Comparison of ENCODE assay signal across 38 mouse cellular contexts in the genomic region with DNA sequence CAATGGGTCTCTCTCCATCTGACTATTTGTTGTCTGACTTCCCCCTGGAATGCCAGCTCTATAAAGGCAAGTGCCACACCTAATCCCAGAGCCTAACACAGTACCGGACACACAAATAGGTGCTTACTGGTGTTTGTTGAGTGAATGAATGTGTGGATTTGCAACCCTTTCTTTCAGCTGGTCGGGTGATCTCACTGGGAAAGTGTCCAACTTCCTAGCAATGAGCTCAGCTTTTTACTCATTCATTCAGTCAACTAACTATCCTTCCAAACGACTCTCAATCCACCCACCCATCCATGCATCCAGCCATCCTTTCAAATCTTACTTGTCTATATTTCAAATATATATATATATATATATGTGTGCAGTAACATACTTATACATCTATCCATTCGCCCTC. TPM values are rescaled to one million over a fixed set of nuclear protein-coding genes. Genes with fewer than 3 reads are reported as not detected.
A peak's percentile ranks its signal among the peaks of the same experiment; 100 is the strongest.
DNase-seq lines count a peak whose midpoint lies in the region; ATAC-seq and TF ChIP-seq lines count a peak whose summit lies in the region.
"Had no signal": no experiment of that assay in that cellular context is flagged by ENCODE, and none has a peak within 500 bp of the region (broad histone marks: within the 10 kb centered on the region; RNA-seq: fewer than 3 reads in every experiment).

No protein-coding gene starts in this region.

- in situ Hi-C loops in Patski (cut with MboI; ENCODE audit: low pct_unique_long_range_greater_than_20kb), result no loop called here

- WGBS in forebrain, postnatal 0 days, result 34% methylated on average over 4 of the region's 4 CpGs

- H3K4me2 ChIP-seq in forebrain, postnatal 0 days (ENCODE audit: low read depth), result no peak overlapping the region
- H3K4me2 ChIP-seq: embryonic facial prominence, embryonic 12.5 days; heart, embryonic 12.5 days; intestine, embryonic 15.5 days; limb, embryonic 15.5 days had no signal

- peak overlapping the region; percentile 77 for H3K27ac ChIP-seq in layer of hippocampus, adult 2 months
- H3K27ac ChIP-seq in forebrain, postnatal 0 days (ENCODE audit: low read depth, low read length), result peak overlapping the region; percentile 0; the same call in 1 of the 2 replicates
- H3K27ac ChIP-seq: embryonic facial prominence, embryonic 12.5 days; heart, adult 2 months; hindbrain, embryonic 10.5 days; hindbrain, postnatal 0 days; intestine, embryonic 15.5 days; limb, embryonic 10.5 days; limb, embryonic 15.5 days; liver, embryonic 14.5 days; macrophage; stomach, postnatal 0 days had no signal

- DNase-seq in layer of hippocampus, adult 2 months (ENCODE audit: low spot score in 2 of 2), result no peak
- DNase-seq in layer of hippocampus, postnatal 10 days (ENCODE audit: low spot score in 2 of 2), result no peak
- DNase-seq in Muller cell, postnatal 12 days (ENCODE audit: inconsistent ontology term), result peak; percentile 3
- no peak for DNase-seq in Patski (ENCODE audit: low read depth, low spot score)
- no peak for DNase-seq in forebrain, postnatal 0 days
- DNase-seq in heart, postnatal 10 days, result no peak
- no peak for DNase-seq in right cerebral cortex, postnatal 36 days (ENCODE audit: low spot score in 2 of 2)
- DNase-seq: adrenal gland, adult 2 months; cerebellum, adult 11-12 months; cerebellum, adult 9-11 months; embryo, embryonic 11 days; heart, adult 2 months; kidney, postnatal 36 days; layer of hippocampus, postnatal 36 days; lung, adult 2 months; lung, postnatal 10 days; retina, postnatal 1 day; right cerebral cortex, postnatal 14 days; spleen, adult 18-20 months; thymus, adult 18-20 months; thymus, postnatal 25 days had no signal

- no peak overlapping the region for H3K4me3 ChIP-seq in layer of hippocampus, adult 2 months
- no peak overlapping the region for H3K4me3 ChIP-seq in forebrain, postnatal 0 days (ENCODE audit: low read depth, low read length)
- H3K4me3 ChIP-seq: embryonic facial prominence, embryonic 12.5 days; heart, adult 2 months; heart, embryonic 12.5 days; hindbrain, embryonic 10.5 days; intestine, embryonic 15.5 days; limb, embryonic 10.5 days; limb, embryonic 15.5 days; myocyte had no signal

- POLR2A ChIA-PET in Patski (lab: Charles Lee), result interaction anchor here (1.9 kb wide), 1 partner anchor 31 kb away, joined by 6 read pairs; a partner anchor contains a TSS

- peak; percentile 7 for ATAC-seq in Patski
- ATAC-seq in forebrain, postnatal 0 days, result no peak
- ATAC-seq: hindbrain, postnatal 0 days; intestine, embryonic 15.5 days had no signal

- H3K27me3 ChIP-seq in Patski, result no peaks in the 10 kb centered on the region
- no peaks in the 10 kb centered on the region for H3K27me3 ChIP-seq in forebrain, postnatal 0 days (ENCODE audit: insufficient read depth, low read length)
- H3K27me3 ChIP-seq: intestine, embryonic 15.5 days; limb, embryonic 15.5 days had no signal

- H3K9me3 ChIP-seq in forebrain, postnatal 0 days (ENCODE audit: low read length), result no peaks in the 10 kb centered on the region
- H3K9me3 ChIP-seq: embryonic facial prominence, embryonic 12.5 days; heart, embryonic 12.5 days; hindbrain, embryonic 10.5 days; intestine, embryonic 15.5 days; limb, embryonic 10.5 days; limb, embryonic 15.5 days had no signal

- H3K9ac ChIP-seq in forebrain, postnatal 0 days, result no peak overlapping the region
- H3K9ac ChIP-seq: embryonic facial prominence, embryonic 12.5 days; heart, embryonic 12.5 days; intestine, embryonic 15.5 days; limb, embryonic 15.5 days; liver, embryonic 14.5 days had no signal

- no peak for TF ChIP-seq CTCF in layer of hippocampus, adult 2 months (conservative IDR thresholded peaks at IDR 0.05)
- no peak for TF ChIP-seq CTCF in Patski (IDR thresholded peaks at IDR 0.05)
- TF ChIP-seq CTCF in forebrain, postnatal 0 days (IDR thresholded peaks at IDR 0.05; ENCODE audit: low read depth), result no peak

- intact Hi-C loops in heart, postnatal 10 days (cut with DNase I), result no loop called here

- no peaks in the 10 kb centered on the region for H3K4me1 ChIP-seq in forebrain, postnatal 0 days (ENCODE audit: insufficient read depth)
- H3K4me1 ChIP-seq: embryonic facial prominence, embryonic 12.5 days; hindbrain, embryonic 10.5 days; intestine, embryonic 15.5 days; limb, embryonic 10.5 days; limb, embryonic 15.5 days had no signal

- CTCF ChIA-PET in Patski (lab: Charles Lee), result interaction anchor here (0.6 to 1.2 kb wide), 2 partner anchors 16 to 22 kb away, joined by 3 read pairs; no protein-coding TSS in a partner anchor

- no peaks in the 10 kb centered on the region for H3K36me3 ChIP-seq in forebrain, postnatal 0 days (ENCODE audit: insufficient read depth)
- H3K36me3 ChIP-seq: embryonic facial prominence, embryonic 12.5 days; heart, embryonic 12.5 days; intestine, embryonic 15.5 days; limb, embryonic 10.5 days; limb, embryonic 15.5 days had no signal

RNA-seq across cellular contexts. Expression of a gene that starts 31.3 kb away (rescaled TPM):
- total RNA-seq in layer of hippocampus, adult 2 months (2021), result 10 to 100 TPM; 18.0 to 25.3 TPM
- total RNA-seq in layer of hippocampus, postnatal 10 days (2021), result 10 to 100 TPM; 23.5 to 39.2 TPM
- polyA plus RNA-seq in Patski (2021), result 10.4 TPM
- 18.7 and 20.5 TPM in 2 replicates for total RNA-seq in forebrain, postnatal 0 days (2014; rRNA removed)
- polyA plus RNA-seq in forebrain, postnatal 0 days (2015; fragmentation: Nextera tagmentation; extraction: Ambion mirVana), result 13.6 and 14.1 TPM in 2 replicates
- total RNA-seq in heart, postnatal 10 days (2021), result under 1 TPM in 1 of 2 experiments, not detected in 1; 0.45 TPM
- total RNA-seq: adrenal gland, adult 2 months; CH12.LX; gastrocnemius, adult 8-10 months; gastrocnemius, postnatal 4 days; heart, adult 2 months; megakaryocyte-erythroid progenitor cell, adult 5-6 weeks had no signal
- polyA plus RNA-seq: adrenal gland, adult 2 months; C2C12; heart, adult 2 months; heart, postnatal 0 days; intestine, embryonic 15.5 days; liver, embryonic 14.5 days; macrophage; myocyte; stomach, postnatal 0 days had no signal

Comparison
In these comparisons a context has a peak if more than half of its experiments do, and no peak if none do; other contexts are left out.
1. RNA of a gene that starts 31.3 kb away (total RNA-seq): 23.5 to 39.2 TPM in layer of hippocampus, postnatal 10 days, 18.0 to 25.3 TPM in layer of hippocampus, adult 2 months and 18.7 to 20.5 TPM in forebrain, postnatal 0 days; 0.45 TPM in heart, postnatal 10 days; every median in the first group is over 10 times any median in the second.